Mouse (Mus musculus) CD4-positive helper T cell, adult 2 months (primary cell): ENCODE measurements around the gene Zglp1.

Experiments used
- DNase-seq: peaks from one replicate; pipeline ENCODE4 v3.0.0-alpha.2; 2012; ENCODE audit warnings: low read depth, missing footprints, low spot score

Gene Zglp1

DNA sequence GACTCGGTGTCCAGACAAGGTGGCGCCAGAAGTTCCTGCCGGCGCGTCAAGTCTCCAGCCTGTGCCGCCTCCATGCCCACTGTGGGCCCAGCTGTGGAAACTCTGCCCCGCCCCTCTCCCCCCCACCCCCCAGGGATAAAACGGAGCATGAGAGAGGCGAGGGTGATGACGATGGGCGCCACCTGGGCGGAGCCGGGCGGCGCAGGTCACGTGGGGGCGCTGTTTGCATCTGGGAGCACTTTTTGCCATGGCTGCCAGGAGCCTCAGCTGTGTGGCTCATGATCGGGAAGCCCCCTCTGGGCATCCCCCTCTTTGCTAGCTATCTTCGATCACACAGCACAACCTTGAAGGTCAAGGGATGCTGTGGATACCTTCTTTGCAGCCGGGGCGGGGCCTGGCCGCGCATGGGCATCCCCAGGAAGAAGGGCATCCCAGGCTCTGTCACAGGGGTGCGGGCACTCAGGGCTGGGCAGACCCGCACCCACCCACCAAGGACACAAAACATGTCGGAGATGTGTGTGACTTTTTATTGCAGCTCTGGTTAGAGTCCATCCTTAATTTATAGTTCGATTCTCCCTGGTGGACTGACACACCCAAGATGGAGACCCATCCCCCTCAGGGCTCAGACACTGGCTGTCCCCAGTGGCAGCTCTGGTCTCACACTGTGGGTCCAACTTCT, at the start of gene Zglp1:
Gene Zglp1 (minus strand): TSS at position 88 of the 679 bp plus-strand sequence.
- DNase-seq: no peak

- DNase-seq: no peak
Observed at GRCm38 (mm10) chr9:21115105-21115504, 48.2 kb upstream of the Zglp1 start.

DNA sequence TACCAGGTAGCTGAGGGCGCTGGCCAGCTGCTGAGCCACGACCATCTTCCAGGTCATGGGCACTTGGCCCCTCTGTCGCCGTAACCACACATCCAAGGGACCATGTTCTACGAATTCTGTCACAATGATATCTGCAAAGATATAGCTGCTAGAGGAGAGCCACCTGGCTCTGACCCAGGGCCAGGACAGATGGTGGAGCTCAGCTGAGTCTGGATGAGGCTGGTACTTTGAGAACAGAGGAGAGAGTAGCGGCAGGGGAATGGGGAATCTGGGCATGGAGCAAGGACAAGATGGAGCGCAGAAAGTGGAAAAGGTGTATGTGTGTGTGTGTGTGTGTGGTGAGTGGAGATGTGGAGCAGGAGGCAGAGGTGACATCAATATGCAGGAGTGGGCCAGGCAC, 47.3 kb upstream of the Zglp1 start:
- DNase-seq: no peak

DNA sequence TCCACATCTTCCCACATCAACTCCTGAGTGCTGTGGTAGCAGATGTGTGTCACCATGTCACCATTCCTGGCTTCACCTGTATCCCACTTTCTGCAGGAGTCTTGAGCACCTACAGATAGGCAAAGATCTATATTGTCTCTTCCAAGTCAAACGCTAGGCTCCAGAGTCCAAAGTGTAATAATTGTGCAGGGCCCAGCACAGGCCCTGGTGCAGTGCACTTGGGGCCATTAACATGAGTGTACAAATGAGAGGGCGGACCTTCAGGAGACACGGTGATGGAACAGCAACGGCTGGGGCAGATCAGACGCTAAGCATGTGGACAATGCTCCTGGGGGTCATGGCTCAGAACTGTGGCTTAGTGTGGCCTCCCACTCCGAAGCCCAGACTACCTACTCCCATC, 46.9 kb upstream of the Zglp1 start:
- DNase-seq: no peak

DNA sequence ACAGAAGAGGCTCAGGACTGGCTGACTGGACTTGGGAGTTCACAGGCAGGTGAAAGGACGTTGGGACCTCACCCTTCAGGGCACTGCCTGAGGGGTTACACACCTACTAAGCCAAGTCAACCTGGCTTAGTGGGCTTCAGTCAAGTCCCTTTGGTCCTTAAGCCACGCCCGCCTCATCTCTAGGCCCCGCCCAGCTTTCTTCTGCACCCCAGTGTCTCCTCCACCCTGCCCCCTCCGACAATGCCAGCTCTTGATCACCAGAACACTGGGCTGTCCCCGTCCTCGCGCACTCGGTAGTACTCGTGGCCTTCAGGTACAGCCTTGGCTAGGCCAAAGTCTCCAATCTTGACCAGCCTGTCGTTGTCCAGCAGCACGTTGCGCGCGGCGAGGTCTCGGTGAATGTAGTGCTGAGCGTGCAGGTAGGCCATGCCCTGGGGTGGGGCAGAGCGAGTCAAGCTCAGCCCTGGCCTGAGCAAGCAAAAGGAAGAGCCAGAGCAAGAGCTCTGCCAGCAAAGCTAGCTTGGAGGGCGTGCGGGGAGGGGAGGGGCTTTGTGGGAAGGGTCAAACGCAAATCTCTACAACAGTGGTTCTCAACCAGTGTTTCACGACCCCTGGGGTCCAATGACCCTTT, 40.8 kb upstream of the Zglp1 start:
- DNase-seq: no peak

DNA sequence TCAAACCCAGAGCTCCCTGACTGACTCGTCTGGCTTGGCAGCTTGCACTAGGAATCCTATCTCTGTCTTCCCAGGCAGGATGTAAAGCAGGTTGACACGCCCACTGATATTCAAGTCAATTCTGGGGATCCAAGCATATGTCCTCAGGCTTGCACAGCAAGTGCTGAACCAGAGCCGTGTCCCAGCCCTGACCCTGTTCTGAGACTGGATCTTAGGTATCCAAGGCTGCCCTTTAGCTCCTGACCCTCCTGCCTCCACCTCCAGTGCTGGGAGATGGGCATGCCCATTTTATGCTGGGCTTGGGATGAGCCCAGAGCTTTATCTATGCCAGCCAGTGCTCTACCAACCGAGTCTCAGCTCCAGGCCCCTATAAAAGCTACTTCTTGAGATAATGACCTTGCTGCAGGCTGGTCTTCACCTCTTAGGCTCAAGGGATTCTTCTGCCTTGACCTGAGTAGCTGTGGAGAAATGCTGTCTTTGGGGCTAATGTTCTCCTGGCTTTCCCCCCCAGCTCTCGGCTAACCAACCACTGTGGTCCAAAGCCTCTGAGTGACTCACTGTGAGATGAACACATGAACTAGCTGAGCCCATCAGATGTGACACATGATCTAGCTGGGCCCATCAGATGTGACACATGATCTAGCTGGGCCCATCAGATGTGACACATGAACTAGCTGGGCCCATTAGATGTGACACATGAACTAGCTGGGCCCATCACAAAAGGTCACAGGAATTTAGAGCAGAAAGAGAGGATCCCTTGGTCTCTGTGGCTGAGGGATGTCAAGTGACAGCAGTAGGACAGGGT, 39.1 kb upstream of the Zglp1 start:
- DNase-seq: no peak

GRCm38 (mm10) chr9:21104814-21105213, 37.9 kb upstream of the Zglp1 start:
- no peak for DNase-seq

GRCm38 (mm10) chr9:21102076-21102475, 35.2 kb upstream of the Zglp1 start:
- DNase-seq: no peak

DNA sequence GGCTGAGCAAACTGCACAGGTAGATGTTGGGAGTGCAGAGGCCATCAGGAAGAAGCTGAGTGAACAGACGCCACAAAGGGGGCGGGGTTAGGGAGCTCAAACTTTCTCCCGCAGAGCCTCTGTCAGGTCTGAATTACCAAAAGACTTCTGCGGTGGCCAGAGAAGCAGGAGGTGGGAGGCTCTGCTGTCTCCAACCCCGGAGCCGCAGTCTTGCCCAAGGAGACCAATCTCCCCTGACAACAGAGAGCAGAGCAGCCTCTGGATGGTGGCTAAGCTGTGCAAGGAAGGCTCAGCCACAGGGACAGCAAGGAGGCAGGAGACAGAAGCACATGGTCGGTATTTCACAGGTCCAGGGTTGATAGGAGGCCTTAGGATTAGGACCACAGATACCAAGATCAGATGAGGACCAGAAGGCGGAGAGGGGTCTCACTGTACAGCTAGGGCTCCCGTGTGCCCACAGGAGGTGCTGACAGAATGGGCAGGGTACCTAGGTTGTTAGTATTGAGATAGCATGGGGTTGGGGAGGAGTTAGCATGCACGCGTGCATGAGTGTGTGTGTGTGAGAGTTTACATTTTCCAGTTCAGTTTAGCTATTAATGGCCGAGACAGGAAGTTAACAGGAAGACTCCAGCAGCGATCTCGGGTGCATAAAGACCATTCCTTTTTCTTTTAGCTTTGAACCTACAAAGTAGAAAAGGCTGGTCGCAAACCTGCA, 33.7 kb upstream of the Zglp1 start:
- peak; percentile 18 for DNase-seq

- no peak for DNase-seq
Observed at GRCm38 (mm10) chr9:21097793-21098192, 30.9 kb upstream of the Zglp1 start.

GRCm38 (mm10) chr9:21095958-21096357, 29.1 kb upstream of the Zglp1 start:
- DNase-seq: no peak

GRCm38 (mm10) chr9:21093423-21093822, 26.5 kb upstream of the Zglp1 start:
- DNase-seq: no peak

DNA sequence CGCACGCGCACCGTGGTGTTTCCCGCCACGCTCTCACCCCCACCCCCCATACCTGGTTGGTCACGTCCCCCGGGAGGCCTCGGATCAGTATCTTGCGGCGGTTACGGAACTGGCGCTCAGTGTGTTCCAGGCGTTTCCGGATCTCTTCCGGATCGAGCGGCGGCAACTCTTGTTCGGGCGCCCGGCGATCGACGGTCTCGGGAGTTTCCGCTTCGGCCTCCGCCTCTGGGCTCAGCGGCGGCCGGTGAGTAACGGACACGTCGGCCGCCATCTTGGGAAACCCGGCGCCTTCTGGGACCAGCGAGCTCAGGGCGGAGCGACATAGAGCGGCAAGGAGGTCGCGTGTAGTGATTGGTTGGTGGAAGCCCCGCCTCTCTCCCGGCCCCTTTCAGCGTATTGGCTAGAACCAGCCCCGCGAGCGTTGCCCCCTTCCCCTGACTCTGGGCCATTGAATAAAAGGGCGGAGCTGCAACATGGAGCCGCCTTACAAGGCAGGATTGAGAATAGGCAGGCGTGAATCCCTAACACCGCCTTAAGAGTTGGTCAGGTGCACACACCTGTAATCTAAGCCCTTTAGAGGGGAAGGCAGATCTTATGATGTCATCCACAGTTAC, 24.9 kb upstream of the Zglp1 start, which contains the start of the genes Gm38431 and Raver1:
Gene Gm38431 (minus strand): TSS at position 291 of the 614 bp plus-strand sequence.
Gene Raver1 (minus strand): TSS at position 302 of the 614 bp plus-strand sequence.
- DNase-seq: peak; percentile 98

GRCm38 (mm10) chr9:21090972-21091706, 24.2 kb upstream of the Zglp1 start:
- DNase-seq: no peak

GRCm38 (mm10) chr9:21090537-21090936, 23.6 kb upstream of the Zglp1 start:
- no peak for DNase-seq

DNA sequence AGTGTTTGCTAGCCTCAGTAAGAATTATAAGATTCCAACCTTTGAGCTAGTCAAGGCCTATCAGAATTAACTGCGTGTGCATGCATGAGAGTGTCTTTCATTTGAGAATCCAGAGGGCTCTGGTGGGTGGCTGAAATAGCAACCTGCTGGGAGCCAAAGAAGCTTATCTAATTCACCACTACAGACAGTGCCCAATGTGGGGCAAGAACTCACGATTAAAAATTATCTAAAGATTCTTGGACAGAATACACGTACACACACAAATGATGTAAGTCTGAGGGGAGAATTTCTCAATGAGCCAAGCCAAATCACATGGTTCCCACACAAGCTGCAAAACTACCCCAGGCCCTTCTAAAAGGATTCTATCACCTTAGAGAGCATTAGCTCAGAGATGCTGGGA, 16.4 kb upstream of the Zglp1 start:
- no peak for DNase-seq

DNA sequence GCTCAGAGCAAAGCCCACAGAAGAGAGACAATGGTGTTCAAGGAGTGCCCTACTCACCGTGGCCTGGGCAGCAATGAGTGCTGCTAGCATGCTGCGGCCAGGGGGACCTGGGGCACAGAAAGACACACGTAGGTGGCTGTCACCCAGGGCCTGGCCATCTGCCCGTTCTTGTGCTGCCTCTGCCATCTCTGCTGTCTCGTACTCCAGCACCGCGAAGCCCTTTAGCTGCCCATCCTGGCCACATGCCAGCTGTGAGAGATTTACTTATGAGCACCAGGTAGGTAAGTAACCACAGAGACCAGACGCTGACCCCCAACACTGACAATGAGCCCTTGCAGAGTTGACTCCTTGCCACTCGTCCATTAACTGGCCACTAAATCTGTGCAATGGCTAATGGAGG, 14.2 kb upstream of the Zglp1 start:
- no peak for DNase-seq

- DNase-seq: no peak
Observed at GRCm38 (mm10) chr9:21075625-21076024, 8.7 kb upstream of the Zglp1 start.

DNA sequence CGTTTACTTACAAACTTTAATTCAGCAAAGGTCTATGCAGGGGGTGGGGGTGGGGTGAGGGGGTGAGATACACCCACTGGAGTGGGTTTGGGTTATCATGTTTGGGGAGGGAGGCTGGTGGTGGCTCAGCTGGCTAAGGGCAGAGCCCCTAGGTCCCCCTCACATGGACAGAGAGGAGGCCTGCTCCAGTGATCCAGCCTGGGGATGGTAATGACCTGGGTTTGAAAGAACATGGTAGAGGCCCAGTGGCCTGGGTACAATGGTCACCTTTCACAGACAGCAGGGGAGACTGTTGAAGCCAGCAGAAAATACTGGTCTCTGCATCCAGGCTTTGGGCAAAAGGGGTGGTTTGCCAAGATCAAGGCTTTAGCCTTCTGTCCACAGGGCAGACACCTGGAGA, 7.3 kb upstream of the Zglp1 start:
- DNase-seq: no peak

GRCm38 (mm10) chr9:21073044-21073840, 6.3 kb upstream of the Zglp1 start, which contains the start of the genes Gm49373 and Fdx1l:
Gene Gm49373 (minus strand): TSS chr9:21073096.
Gene Fdx1l (minus strand): TSS chr9:21073614.
- DNase-seq: peak; percentile 88
